Mouse (Mus musculus): ENCODE data around the gene Naa15.

DNA sequence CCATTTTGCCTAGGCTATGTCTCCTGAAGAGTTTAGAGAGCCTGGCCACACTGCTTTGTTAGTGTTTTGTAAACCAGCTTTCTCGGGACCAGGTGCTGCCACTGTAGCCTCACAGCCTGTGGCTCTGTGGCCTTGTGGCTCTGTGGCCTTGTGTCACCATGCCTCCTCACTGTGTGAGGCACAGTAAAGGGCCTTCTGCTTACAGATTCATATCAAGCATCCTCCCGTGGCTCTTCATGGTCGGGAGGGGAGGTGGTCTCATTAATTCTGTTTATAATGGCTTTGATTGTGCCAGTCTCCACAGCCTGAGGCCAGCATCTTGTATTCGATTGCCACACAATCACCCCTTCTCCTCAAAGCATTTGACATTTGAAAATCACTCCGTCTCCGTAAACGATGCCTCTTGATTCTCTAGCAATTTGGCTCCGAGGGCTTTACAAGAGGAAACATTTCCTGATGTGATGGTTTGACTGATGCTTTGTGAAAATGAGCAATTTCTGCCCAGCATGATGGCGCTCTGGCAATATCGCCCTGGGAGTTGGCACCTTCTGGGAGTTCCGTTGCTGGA lies 89.5 kb downstream of the Naa15 start:
- no peak for TF ChIP-seq EP300 (IDR thresholded peaks at IDR 0.05; ENCODE audit: low read depth)
- no peak for TF ChIP-seq CTCF (IDR thresholded peaks at IDR 0.05; ENCODE audit: low read depth)

All from heart, postnatal 0 days (tissue).